Mouse (Mus musculus) small intestine, adult 2 months (tissue): ENCODE results near the gene Lpcat3.

Experiments
- CTCF ChIP-seq: fragments of 200-500 bp; IDR thresholded peaks from 2 replicates; pipeline ENCODE4 v1.5.1; 2012; ENCODE audit warnings: low read depth, mild to moderate bottlenecking, control low read depth, inconsistent platforms, low read length, moderate library complexity, mixed read lengths; ENCODE audit not compliant: insufficient replicate concordance, insufficient read length; ENCODE audit errors: extremely low read depth
- POLR2A ChIP-seq: fragments of 200-500 bp; IDR thresholded peaks from 2 replicates; pipeline ENCODE4 v1.6.1; 2012; ENCODE audit warnings: low read depth, mild to moderate bottlenecking, control low read depth, inconsistent platforms, low read length, moderate library complexity

DNA sequence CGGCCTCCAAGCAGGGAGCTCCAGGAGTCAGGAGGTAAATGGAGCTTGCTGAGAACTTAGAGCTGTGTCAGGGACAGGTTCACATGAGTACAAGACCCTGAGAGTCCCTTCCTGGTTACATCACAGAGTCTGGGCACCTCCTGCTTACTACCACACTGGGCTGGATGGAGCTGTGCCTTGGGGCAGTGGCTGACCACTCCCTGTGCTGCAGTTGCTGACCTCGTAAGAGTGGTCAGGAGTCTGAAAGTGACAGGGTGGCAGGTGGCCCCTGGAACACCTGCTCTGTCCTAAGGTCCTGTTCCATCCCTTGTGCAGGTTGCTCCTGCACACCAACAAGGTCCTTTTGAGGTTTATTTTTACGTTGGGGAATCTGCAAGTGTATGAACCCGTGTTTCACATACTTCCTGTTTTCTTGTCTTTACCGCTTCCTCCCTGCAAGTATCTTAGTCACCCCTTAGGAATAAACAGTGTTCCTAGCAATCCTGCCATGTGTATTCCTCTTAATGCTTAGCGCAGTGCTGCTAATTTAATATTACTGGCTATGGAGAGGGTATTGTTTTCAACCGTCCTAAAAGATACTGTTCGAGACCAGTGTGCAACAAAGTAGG, 25.4 kb downstream of the Lpcat3 start:
- TF ChIP-seq CTCF = no peak
- TF ChIP-seq POLR2A = no peak
